Mouse (Mus musculus) frontal cortex, postnatal 25 days (tissue): Measurements from ENCODE around the gene Gga1.
"Not testable (repeated sequence)": the region's sequence is repeated elsewhere in the genome, so short reads cannot be mapped to it uniquely, and the experiment has no call there.

ENCODE experiments used
- DNase-seq, 2 experiments: peaks; one replicate each; pipeline ENCODE4 v3.0.0; 2022; ENCODE audit warnings: low spot score in 2 of 2

Gene Gga1

DNA sequence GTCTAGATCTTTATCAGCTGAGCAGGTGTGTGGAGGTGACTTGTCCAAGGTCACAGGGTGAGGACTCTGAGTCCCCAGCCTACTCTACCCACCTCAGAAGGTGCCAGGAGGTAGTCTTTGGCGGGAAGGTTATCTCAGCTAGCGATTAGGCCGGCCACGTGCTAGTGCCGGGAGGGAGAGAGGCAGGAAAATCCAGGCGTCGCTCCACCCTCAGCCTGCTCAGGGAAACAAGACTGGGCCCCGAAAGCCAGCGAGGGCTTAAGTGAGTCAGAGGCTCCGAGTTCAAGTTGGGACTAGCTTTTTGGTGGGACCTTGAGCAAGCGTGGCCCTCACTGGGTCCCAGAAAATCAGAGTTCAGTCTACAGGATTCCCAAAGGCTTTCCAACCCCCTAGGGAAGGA, 31.7 kb upstream of the Gga1 start:
- DNase-seq = no peak

DNA sequence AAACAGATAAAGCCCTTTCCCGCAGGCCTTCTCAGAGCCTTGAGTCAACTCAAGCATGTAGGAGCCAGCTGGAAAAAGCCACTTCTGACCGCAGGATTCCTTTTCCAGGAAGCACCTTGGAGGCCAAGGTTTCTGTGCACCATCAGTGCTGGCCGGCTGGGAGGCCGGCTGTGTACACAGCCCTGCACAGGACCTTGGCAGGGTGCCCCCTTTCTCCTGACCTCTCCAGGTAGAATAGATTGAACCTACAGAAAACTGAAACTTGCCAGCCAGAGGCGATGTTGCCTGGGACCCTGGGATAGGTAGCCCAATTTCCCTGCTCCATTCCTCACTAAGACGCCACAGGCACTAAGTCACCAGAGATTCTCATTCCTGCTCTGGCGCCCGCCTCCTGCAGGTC, 31.1 kb upstream of the Gga1 start:
- DNase-seq = no peak

DNA sequence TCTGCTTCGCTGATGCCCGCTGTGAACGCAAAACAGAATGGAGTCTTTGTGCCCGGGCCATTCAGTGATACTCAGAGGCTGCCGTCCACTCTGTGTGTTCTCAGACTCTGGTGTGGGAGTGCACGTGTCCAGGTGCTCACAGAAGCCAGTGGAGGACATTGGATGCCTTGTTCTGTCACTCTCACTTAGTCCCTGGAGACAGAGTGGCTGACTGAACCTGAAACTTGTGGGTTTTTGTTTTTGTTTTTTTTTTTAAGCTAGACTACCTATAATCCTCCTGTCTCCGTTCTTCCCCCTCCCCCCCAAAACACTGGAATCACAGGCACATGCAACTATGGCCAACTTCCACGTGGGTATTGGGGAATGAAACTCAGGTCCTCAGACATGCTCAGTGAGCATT, 30.6 kb upstream of the Gga1 start:
- DNase-seq = no peak

DNA sequence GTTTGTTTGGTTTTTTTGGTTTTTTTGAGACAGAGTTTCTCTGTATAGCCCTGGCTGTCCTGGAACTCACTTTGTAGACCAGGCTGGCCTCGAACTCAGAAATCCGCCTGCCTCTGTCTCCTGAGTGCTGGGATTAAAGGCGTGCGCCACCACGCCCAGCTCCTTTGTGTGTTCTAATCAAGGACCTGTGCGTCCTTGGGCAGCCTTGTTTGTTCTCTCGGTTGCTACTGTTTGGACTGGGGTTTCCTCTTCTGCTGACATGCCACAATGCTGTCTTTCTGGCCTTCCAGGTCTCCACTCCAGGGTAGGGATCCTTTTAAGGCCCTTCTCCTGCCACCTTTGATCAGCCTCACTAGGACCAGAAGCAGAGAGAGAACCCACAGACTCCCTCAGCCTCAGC, 30.2 kb upstream of the Gga1 start:
- not testable (repeated sequence) for DNase-seq

DNA sequence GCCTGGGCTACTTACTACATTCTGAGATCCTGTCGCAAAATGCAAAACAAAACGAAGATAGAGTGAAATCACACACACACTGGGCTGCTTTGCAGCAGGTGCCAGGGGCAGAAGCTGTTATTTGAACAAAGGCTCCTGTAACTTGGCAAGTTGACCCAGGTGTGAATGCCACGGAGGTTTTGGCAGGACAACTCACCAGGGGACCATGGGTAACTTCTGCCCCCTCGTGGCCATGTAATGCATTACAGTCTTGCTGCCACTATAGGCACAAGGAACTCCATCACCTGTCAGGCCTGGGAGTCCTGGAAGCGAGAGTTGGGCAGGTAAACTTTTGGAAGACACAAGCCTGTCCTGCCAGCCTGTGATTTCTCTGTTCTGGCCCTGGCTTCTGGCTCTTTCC, 28.5 kb upstream of the Gga1 start:
- peak; percentile 78 to 79 for DNase-seq

DNA sequence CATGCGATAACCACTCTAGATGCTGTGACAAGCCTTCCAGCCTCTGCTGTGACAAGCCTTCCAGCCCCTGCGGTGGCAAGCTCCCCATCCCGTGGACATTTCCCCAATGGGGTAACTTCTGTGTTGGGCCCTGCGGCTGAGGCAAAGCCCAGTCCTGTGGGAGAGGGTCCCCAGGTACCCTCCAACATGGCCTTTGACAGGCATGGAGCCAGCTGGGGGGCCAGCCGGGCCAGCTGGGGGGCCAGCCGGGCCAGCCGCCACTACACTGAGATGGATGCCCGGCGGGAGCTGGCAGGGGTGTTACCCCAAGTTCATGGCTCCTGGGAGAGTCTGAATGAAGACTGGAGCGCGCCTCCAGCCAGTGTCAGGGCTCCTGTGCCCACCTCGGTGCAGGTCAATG, 27.5 kb upstream of the Gga1 start:
- DNase-seq = no peak

DNA sequence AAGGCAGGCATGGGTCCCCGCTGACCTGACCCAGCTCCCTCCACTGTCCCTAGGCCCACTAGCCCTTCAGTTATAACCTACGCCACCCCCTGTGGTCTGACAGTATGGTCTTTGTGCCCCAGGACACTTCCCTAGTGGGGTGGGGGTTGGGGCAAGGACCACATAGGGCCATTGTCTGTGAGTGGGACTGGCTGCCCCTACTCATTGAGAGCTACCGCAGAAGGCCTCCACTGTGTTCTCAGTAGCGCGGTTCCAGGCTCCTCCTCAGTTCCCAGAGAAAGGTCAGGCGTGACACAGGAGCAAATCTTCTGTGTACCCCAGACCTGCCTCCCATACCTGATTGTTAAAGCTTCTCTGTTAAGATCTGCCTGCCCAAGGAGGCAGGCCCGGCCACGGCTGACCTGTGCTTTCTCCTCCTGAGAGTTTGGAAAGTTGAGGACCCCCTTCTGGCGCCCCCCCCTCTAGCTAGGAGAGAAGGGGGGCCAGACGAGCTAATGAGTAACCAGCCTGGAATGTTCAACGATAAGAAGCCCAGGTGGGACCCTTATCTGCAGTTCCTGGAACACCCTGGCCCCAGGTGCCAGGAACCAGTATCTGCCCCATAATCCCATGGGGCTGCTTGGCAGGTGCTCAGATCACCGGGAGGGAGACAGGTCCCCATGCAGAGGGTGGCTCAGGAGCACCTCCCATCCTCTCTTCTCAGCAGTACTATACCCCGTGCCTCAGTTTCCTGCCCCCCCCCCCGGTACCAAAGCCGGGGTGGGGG, 26.7 kb upstream of the Gga1 start:
- DNase-seq = no peak

DNA sequence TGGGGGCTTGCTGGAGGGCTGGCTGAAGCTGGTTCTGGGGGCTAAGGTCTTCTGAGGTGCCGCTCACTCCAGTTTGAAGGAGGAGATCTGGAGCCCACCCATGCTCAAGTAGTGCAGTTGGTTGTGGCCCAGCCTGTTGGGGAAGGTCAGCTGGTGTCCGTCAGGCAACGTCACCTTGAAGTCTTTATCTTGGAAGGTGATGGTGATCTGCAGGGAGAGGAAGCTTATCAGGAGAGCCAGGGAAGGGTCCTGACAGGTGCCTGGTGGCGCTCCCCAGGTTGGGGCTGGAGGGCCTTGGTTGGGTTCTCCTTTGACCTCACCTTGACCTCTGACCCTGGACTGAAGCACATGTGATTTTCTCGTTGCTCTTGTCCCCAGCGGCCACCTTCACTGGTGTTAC, 26.0 kb upstream of the Gga1 start:
- no peak for DNase-seq

DNA sequence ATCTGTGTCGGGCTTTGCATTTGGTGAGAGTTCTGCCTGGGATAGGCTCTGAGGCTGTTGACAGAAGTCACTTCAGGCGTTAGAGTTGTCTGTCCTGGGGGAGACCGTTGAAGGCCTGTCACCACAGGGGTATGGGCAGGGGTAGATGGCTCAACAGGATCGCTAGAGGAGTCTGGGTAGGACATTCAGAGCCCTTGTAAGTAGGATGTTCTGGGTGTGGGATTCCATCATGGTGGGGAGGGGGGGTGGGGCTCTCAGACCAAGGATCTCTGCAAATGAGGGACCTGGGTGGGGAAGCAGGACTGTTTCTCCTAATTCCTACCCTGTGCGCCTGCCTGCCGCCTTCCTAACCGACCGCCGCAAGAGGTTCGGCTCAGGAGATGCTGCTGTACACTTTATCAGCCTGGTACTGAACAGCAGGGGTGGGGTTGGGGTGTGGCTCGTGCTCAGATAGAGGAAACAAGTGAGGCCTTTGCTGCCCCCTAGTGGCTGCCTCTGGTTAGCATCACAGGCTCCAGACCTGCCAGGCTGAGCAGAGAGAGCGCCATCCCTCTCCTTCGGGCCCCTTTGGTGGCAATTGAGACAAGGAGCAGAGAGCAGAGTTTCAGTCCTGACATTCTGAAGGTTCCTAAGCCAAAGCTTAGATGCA, 25.4 kb upstream of the Gga1 start:
- DNase-seq = peak; percentile 87 to 93

DNA sequence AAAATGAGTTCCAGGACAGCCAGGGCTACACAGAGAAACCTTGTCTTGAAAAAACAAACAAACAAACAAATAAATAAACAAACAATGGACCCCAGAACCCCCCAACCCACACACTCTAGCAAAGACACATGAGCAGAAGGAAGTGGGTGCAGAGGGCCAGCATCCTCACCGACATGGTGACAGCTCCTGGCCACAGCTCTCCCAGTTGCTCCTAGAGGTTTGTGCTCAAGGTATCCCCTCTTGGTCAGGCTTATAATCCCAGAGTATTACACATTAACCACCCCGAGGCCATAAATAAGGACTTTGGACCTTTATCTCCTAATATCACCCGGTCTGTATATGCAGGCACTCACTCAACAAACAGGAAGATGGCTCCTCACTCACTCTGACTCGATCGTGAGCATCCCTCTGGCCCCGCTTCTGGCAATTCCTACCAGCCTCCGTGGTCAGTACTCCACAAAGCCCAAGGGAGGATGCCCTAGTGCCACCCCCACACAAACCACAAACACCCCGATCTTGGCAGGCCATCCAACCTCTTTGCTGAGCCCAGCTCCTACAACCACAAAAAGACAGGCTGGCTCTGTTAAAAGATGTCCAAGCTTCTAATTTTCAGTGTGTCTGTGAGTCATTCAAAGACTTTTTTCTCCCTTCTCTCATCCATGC, 21.6 kb upstream of the Gga1 start, which contains the start of gene Lgals2:
TSS of gene Lgals2 (minus strand) at position 227 of the 663 bp plus-strand sequence.
- DNase-seq = no peak

DNA sequence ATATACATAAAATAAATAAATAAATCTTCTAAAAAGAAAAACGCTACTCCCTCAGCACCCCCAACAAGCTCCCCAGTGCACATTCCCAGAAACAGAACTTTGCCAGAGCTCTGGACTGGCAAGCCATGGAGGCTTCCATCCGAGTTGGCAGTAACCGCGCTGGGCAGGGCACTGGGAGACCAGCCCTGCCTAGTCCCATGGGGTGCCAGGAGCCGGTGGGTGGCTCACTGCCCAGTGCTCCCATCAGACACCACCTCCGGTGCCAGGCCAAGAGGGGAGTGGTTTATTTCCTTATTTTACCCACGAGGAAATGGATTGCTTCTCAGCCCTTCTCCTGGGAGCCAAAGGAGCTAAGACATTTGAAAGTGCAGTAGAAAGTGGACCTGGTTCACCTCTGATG, 20.0 kb upstream of the Gga1 start:
- no peak for DNase-seq

DNA sequence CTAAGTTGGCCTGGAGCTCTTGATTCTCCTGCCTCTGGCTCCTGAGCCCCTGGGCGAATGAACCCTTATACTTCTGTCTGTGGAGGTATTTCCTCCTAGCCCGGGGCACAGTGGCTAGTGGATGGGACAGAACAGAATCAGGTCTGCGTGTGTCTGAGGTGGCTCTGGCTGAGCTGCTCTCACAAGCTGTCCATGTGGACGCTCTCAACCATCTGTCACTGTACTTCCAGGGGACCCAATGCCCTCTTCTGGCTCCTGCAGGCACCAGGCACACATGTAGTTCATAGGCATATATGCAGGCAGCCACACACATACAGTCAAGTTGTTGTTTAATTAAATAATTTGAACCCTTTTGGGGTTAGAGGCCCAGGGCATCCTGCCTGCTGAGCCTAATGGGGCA, 17.7 kb upstream of the Gga1 start:
- DNase-seq = no peak

DNA sequence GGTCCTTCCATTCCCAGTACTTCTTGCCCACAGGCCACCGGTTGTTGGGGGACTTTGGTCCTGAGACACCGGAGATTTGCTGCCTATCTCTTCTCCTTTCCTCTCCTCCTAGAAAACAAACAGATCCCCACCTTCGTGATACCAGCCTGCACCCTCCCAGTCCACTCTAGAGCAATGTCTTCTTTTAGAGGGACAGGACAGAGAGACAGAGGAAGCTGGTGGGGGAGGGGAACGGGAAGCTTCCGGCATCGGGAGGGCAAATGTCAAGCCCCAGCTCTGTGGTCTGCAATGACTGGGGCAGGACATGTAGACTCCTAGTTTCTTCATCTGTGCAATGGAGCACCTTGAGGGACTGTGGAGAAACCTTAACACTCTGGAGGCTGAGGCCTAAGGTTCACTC, 17.3 kb upstream of the Gga1 start:
- no peak for DNase-seq

DNA sequence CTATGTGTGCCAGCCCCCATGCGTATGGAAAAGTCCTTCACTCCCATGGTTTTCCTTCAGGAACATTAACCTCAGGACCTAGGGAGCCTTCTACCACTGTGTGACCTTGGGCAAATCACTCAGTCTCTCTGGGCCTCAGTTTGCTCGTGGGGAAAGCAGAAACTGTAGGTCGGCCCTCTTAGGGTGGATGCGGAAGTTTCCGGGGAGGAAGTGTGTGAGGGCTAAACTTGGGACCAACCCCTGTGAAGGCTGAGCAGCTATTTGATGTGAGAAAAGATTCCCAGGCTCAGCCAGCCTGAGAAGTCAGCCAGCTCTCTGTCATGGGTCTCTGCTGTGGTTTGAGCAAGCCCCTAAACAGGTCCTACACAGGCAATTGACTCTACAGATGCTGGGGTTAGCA, 14.7 kb upstream of the Gga1 start:
- no peak for DNase-seq

DNA sequence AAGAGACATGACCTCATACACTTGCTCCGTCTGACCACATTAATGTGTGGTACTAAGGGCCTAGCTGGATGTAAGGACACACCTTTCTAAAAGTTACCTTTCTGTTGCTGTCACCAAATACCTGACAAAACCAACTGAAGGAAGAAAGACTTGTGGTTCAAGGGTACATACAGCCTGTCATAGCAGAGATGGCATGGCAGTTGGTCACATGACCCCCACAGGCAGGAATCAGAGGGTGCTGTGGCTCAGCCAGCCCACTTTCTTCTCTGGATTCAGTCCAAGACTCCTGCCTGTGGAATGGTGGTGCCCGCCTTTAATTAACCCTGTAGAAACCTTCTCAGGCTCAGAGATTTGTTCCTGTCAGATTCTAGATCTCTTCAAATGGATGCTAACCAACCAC, 13.8 kb upstream of the Gga1 start:
- no peak for DNase-seq

DNA sequence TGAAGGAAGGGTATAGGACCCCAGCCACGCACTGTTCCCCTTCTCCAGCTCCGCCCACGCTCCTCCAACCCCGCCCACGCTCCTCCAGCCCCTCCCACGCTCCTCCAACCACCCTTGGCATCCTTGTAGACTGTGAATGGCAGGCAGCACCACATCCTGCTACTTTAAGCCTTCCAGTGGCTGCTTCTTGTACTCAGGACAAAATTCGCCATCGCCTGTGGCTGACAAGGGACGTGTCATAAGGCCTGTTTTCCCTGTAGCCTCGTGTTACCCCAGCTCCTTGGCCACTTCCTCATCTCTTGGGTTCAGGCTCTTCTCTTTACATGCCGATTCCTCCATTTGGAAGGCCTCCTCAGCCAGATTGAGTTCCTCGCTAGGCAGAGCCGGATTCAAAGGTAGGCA, 13.1 kb upstream of the Gga1 start:
- no peak for DNase-seq

DNA sequence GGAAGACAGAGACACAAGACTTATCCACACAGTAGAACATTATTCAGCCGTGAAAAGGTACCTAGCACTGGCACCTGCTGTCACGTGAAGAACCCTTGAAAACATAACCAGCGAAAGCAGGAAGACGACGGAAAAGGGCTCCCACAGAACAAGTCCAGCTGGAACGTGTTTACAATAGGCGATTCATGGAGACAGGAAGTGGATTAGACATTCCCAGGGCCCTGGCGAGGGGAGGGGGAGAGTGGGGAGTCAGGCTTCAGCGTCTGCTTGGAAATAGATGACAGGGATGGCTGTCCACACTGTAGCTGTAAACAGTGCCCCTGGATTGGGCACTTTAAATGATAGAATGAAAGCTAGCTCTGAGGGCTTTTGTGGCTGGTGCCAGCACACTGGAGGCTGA, 8.6 kb upstream of the Gga1 start:
- no peak for DNase-seq

DNA sequence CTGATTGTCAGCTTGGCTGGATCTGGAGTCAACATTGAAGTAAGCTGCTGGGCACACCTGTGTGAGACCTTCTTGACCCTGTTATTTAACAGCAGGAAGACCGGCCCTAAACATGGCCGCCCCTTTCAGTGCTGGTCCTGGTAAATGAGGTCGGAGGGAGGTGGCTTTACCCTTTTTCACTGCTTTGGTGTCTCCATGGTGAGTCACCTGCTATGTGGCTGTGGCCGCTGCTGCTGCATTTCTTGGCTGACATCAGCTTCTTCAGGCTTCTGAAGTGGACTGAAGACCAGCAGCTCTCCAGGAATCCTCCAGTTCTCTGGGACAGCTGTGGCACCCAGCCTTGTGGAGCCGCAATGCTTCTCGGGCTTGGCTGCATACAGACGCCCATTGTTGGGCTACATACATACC, 8.2 kb upstream of the Gga1 start:
- no peak for DNase-seq

DNA sequence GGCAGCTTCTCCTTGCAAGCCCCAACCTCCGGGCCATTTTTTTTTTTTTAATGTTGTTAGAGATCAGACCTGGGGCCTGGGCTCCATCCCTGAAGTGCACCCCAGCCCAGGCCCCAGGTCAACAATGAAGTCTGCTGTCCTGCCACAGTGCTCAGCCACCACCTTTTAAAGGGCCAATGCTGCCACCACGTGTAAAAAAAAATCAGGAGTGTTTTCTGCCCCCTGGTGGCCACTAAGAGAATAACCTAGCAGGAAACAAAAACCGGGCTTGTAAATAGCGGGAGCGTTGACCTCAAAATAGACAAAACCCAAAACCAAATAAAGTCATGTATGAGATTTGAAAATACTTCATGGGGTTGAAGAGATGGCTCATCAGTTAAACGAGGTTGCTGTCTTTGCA, 7.2 kb upstream of the Gga1 start:
- no peak for DNase-seq

DNA sequence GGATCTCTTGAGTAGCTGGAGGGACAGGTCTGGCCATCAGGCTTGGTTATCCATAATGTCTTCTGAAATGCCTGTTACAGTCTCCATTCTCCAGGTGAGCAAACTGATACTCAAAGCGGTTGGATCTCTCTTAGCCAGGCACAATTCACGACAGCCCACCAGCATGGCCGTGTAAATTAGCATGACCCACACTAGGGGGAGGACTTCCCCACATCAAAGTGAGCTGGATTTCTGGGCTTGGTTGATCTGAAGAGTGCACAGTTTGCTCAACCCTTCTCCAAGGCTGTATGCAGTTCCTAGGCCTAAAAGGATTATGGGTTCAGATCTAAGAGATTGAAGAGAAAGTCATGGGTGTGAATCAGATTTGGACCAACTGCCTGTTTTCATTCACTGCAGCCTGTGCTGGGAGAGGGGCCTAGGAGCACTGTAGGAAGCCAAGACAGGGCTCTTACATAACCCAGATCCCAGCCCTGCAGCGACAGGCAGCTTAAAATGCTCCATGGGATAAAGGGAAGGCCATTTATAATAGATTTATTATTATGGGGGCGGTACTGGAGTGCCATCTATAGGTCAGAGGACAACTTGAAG, 4.9 kb upstream of the Gga1 start:
- DNase-seq = no peak

DNA sequence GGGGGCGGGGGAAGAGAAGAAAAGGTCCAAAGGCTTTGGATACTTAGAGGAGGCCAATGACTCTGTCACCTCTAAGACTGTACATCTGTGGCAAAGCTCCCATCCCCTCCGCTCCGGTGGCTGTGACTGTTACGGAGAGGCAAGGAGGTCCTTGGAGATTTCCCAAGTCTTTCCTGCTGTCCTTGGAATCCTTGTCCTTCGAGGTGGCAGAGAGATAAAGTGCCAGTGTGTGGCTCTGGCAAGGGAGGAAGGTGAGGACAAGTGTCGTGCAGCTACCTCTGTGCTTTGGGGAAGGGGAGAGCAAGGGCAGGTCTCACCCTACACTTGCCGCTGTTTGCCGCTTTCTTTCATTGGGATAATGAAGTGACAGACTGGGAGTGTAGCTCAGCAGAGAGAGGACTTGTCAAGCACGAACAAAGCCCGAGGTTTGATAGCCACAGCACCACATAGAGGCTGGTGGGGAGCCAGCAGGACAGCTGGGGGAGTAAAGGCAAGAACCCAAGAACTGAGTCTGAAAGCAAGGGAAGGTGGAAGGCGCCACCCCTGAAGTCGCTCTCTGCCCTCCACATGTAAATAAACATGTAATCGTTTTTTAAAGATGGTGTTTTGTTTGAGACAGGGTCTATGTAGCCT, 3.1 kb upstream of the Gga1 start:
- no peak for DNase-seq

DNA sequence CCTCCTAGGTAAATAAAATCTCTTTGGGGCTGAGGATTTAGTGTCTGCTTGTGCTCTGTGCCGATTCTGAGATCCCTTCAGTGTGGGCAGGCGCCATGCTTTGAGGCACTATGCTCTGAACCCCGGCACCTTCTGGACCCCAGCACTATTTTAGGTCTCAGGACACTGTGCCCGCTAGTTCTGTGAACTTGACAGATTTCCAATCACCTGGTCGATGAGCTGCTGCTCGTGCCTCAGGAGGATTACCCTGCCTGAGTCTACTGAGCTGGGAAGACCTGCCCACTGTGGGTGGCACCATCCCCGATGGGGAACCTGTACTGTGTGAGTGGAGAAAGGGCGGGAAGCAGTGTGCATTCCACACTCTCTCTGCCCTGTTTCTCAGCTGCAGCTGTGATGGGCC, 2.0 kb upstream of the Gga1 start:
- DNase-seq = no peak
